Mouse (Mus musculus) liver, embryonic 13.5 days (tissue): Measurements from ENCODE around the gene Egln1. TPM values are rescaled to one million over a fixed set of nuclear protein-coding genes. Genes with fewer than 3 reads are reported as not detected.
A peak's percentile ranks its signal among the peaks of the same experiment; 100 is the strongest.

Experiments
- ATAC-seq: fragments of 200-750 bp; cut with Nextera tagmentation; 2 replicates; pipeline ENCODE4 v1.8.0; 2017; ENCODE audit warnings: low read depth, mild to moderate bottlenecking, moderate number of reproducible peaks, moderate library complexity
- DNase-seq: peaks from one replicate; pipeline ENCODE4 v3.0.0; 2022
- H3K27ac ChIP-seq: fragments of 300-500 bp; sonication (generic); 2 replicates; pipeline ENCODE4 v1.5.1; 2015; ENCODE audit warnings: moderate library complexity, mild to moderate bottlenecking, inconsistent platforms
- H3K27me3 ChIP-seq: fragments of 300-500 bp; sonication (generic); 2 replicates; pipeline ENCODE4 v1.6.1; 2015; ENCODE audit warnings: mild to moderate bottlenecking, inconsistent platforms
- H3K36me3 ChIP-seq: fragments of 300-500 bp; sonication (generic); 2 replicates; pipeline ENCODE4 v1.6.1; 2015; ENCODE audit warnings: mild to moderate bottlenecking, inconsistent platforms
- H3K4me1 ChIP-seq: fragments of 300-500 bp; sonication (generic); replicated peaks from 2 replicates; pipeline ENCODE4 v1.6.1; 2015; ENCODE audit warnings: inconsistent platforms
- H3K4me2 ChIP-seq: fragments of 300-500 bp; sonication (generic); 2 replicates; pipeline ENCODE4 v1.6.1; 2015; ENCODE audit warnings: inconsistent platforms, mild to moderate bottlenecking, moderate library complexity
- H3K4me3 ChIP-seq: fragments of 300-500 bp; sonication (generic); replicated peaks from 2 replicates; pipeline ENCODE4 v1.5.1; 2015; ENCODE audit warnings: mild to moderate bottlenecking, inconsistent platforms
- H3K9ac ChIP-seq: fragments of 300-500 bp; sonication (generic); 2 replicates; pipeline ENCODE4 v1.6.1; 2015; ENCODE audit warnings: mild to moderate bottlenecking, inconsistent platforms
- H3K9me3 ChIP-seq: fragments of 300-500 bp; sonication (generic); replicated peaks from 2 replicates; pipeline ENCODE4 v1.6.1; 2016; ENCODE audit warnings: inconsistent platforms
- WGBS: fragments of 180-500 bp; shearing (Covaris S2); methylation state at CpG from one replicate; pipeline ENCODE4 v1.1.7; 2015; ENCODE audit not compliant: insufficient replicate concordance; 5-methylcytosine and 5-hydroxymethylcytosine counted together
- polyA plus RNA-seq: library from polyadenylated mRNA; unstranded; fragments of >200 nt; fragmentation: Nextera tagmentation; extraction: Ambion mirVana; gene quantifications from 2 replicates; pipeline ENCODE4 v1.2.1, GENCODE M21; 2015

Gene Egln1
- polyA plus RNA-seq, 1 experiment from 2014 or later: 2.7 TPM

DNA sequence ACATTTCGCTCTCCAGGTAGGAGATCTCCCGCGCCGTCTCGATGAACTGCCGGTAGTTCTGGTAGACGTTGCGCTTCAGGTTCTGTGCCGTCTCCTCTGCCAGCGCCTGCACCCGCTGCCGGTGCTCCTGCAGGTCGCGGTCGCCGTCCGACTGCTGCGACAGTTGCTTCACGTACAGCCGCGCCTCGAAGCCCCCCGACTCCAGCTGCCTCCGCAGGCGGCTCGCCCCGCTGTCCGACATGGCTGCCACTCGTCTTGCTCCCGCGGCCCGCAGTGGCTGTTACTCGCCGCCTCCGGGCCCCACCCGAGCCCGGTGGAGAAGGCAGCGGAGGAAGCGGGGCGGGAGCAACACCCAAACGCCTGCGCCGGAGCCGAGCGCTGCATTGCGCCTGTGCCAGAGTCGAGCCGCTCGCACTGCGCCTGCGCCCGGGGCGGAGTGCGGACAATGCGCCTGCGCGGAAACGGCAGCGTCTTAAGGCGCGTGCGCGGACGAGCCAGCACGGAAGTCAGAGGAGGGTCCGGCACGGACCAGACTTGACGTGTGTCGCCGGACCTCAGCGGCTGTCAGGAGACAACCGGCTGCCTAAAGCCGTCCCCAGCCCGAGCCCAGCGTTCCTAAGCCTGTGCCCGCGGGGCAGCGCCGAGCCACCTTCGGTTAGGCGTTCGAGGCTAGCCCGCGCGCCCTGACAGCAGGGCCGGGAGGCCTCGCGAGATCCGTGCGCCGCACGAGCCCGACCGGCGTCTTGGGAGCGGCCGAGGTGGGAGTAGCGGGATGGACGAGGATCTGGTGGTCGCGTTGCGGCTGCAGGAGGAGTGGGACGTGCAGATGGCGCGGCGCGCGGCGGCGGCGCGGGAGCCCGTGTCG, 51.5 kb downstream of the Egln1 start, which contains the start of the genes Exoc8 and Sprtn:
Gene Exoc8, minus strand, starts transcription at position 320 of the 865 bp plus-strand sequence.
Gene Sprtn, plus strand, starts transcription at position 501 of the 865 bp plus-strand sequence.
- H3K4me3 ChIP-seq: peak within 1 kb of the TSS; percentile 92
- peak within 1 kb of the TSS; percentile 96 for H3K4me2 ChIP-seq
- peak within 1 kb of the TSS; percentile 91 for H3K27ac ChIP-seq
- WGBS: under 1% methylated on average over 114 of the region's 114 CpGs
- H3K9me3 ChIP-seq: no peaks in the 10 kb centered on the region
- no peaks in the 10 kb centered on the region for H3K27me3 ChIP-seq
- DNase-seq (peak; percentile 96), ATAC-seq (peak; percentile 94)
- H3K36me3 ChIP-seq: peaks cover 70% of the 10 kb centered on the region
- peaks cover 43% of the 10 kb centered on the region for H3K4me1 ChIP-seq
- peak within 1 kb of the TSS; percentile 94 for H3K9ac ChIP-seq

DNA sequence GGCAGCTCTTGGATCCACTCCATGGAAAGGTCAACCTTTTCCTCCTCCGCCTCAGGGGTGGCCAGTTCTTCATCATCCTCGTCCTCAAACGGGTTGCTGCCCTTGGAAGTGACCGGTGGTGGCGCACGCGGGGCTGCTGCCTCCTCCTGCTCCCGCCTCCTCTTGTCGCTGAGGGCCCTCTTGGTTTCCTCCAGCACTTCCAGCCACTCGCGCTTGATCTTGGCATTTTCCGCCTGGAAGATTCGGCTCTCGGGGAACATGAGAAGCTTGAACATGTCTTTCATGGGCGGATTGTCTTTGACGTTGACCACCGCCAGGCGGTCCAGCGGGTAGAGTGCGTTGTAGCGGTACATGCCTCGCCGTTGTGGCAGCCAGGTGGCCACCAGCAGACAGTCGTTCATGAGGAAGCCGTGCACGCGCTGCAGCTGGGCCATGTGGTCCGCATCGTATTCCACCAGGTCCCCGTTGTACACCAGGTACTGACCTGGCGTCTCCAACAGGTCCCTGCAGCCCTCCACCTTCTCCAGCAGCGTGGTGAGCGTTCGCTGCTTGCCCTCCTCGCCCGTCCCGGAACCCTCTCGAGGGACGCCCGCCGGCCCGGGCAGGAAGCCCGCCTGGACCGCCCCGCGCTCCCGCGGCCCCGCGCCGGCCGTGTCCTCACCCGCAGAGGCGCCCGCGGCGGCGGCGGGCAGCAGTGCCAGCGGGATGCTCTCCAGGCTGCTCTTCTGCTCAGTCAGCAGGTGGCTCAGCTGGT, 52.3 kb downstream of the Egln1 start:
- Histone ChIP-seq H3K4me1 (peaks cover 43% of the 10 kb centered on the region), H3K36me3 (peaks cover 64% of the 10 kb centered on the region), H3K9me3 (no peaks in the 10 kb centered on the region), H3K27ac (peak overlapping the region; percentile 91), H3K4me2 (peak overlapping the region; percentile 96), H3K27me3 (no peaks in the 10 kb centered on the region), H3K9ac (peak overlapping the region; percentile 94), H3K4me3 (peak overlapping the region; percentile 92)
- WGBS: 1% methylated on average over 60 of the region's 60 CpGs
- ATAC-seq (peak; percentile 49), DNase-seq (peak; percentile 62)

DNA sequence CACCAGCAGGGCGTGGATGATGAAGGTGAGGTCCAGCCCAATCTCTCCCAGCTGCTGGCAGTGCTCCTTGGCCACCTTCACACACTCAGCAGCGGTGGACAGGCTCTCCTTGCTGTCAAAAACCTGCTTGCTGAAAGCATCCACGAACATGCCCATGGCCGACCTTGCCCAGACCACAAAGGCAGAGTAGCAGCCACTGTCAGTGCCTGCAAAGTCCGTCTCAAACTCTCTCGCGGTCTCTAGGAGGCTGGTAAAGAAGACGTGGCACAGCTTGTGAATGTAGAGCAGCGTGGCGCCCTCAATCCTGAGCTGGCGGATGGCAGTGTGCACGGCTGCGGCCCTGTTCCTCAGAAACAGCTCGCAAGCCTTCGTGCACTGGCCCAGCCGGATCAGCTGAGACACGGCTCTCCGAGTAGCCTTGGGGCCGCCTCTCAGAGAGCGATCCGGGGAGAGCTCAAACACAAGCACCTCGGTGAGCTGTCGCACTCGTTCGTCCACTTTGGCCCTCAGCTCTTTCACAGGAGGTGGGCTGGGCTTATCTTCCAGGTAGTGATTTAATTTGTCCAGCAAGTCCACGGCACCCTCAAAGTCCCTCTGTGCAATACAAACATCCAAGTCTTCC, 53.0 kb downstream of the Egln1 start:
- Histone ChIP-seq H3K4me2 (peak overlapping the region; percentile 96), H3K27me3 (no peaks in the 10 kb centered on the region), H3K9me3 (no peaks in the 10 kb centered on the region), H3K27ac (no peak overlapping the region), H3K4me3 (peak overlapping the region; percentile 92), H3K36me3 (peaks cover 66% of the 10 kb centered on the region), H3K4me1 (peaks cover 44% of the 10 kb centered on the region), H3K9ac (peak overlapping the region; percentile 94)
- DNase-seq: no peak
- ATAC-seq: no peak
- WGBS: 83% methylated on average over 26 of the region's 26 CpGs

DNA sequence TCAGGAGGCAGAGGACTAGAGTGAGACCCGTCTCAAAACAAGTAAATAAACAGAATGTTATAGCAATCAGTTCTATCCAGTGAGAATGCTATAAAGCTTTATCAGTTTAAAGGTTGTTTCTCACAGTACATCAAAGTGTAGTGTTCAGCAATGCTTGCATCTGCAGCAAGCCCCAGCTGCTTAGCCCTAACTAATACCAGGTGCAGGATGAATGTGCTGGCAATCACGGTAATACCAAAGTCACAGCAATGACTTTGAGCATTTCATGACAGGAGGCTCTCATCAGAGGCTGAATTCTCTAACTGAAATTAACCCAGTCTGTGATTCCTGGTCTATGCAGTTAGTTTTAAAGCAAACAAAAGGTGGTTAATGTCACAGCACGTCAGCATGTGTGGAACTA, 56.5 kb downstream of the Egln1 start:
- no peak for DNase-seq
- Histone ChIP-seq H3K4me2 (no peak overlapping the region), H3K36me3 (peaks cover 78% of the 10 kb centered on the region)

DNA sequence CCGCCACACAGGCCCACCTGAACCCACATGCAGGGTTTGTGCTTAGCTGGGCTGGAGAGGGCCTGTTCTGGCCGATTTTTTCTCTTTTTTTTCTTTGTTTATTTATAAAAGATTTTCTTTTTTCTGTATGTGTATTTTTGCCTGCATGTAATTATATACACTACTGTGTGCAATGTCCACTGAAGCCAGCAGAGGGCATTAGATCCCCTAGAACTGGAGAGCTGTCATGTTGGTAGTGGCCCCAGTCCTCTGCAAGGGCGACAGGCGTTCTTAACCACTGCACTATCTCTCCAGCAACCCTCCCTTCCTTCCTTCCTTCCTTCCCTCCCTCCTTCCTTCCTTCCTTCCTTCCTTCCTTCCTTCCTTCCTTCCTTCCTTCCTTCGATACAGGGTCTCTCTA, 60.7 kb downstream of the Egln1 start:
- Histone ChIP-seq H3K9ac (no peak overlapping the region), H3K27ac (no peak overlapping the region), H3K4me3 (no peak overlapping the region), H3K36me3 (peaks cover 92% of the 10 kb centered on the region), H3K9me3 (0 out of 2 replicates have a peak, but pooled peaks cover 7% of the 10 kb centered on the region), H3K27me3 (no peaks in the 10 kb centered on the region), H3K4me2 (no peak overlapping the region), H3K4me1 (peaks cover 7% of the 10 kb centered on the region)
- WGBS: 83% methylated on average over 5 of the region's 5 CpGs
- DNase-seq: no peak
- ATAC-seq: no peak

More for the DNA sequence above, 56.5 kb downstream of the Egln1 start:
- 74% methylated on average over 3 of the region's 3 CpGs for WGBS
- H3K27me3 ChIP-seq: no peaks in the 10 kb centered on the region
- H3K4me3 ChIP-seq: no peak overlapping the region
- ATAC-seq: no peak
- no peak overlapping the region for H3K9ac ChIP-seq
- H3K27ac ChIP-seq: no peak overlapping the region
- 0 out of 2 replicates have a peak, but pooled peaks cover 6% of the 10 kb centered on the region for H3K9me3 ChIP-seq
- H3K4me1 ChIP-seq: peaks cover 35% of the 10 kb centered on the region

DNA sequence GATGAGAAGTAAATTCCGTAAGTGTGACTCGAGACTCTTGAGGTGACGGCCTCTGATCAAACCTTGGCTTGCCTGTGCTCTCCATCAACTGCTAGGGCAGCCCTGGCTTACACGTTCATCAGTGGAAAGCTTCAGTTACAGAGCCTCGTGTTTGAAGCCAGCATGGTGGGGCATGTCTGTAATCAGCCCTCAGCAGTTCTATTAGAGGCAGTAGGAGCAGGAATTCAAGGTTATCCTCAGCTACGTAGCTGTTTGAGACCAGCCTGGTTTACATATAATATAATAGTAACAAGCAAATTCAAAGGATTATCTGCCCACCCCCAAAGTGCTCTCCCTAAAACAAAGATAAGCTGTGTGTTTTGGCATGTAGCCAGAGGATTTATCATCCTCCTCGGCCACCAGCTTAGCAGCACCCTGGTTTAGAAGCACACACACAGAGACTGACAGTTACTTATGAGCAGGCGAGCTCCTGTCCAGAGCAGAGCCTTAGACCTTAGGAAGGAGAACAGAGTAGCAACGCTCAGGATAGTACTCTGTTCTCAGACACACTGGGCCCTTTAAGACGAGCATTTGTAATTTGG, 70.1 kb downstream of the Egln1 start:
- no peak overlapping the region for H3K4me3 ChIP-seq
- 62% methylated on average over 10 of the region's 10 CpGs for WGBS
- H3K4me2 ChIP-seq: no peak overlapping the region
- H3K4me1 ChIP-seq: peaks cover 10% of the 10 kb centered on the region
- no peaks in the 10 kb centered on the region for H3K9me3 ChIP-seq
- H3K9ac ChIP-seq: no peak overlapping the region
- DNase-seq (no peak), ATAC-seq (peak; percentile 66)
- no peaks in the 10 kb centered on the region for H3K27me3 ChIP-seq
- no peak overlapping the region for H3K27ac ChIP-seq
- H3K36me3 ChIP-seq: peaks cover 95% of the 10 kb centered on the region

DNA sequence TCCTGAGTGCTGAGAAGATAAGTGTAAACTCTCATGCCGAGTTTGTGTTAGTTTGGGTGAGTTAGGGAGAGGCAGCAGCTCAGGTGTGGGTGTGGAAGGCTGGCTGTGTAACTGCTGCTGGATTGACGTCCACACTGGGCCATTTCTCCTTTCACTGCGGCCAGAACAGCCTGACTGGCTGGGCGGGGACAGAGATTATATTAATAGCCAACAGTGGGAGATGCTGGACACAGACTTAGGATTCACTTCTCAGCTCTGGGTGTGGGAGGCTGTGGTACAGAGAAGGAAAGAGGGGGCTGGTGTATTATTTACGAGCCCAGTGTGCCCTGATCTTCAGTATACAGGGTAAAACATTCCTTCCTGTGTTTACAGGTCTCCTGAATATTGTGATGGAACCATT, 71.0 kb downstream of the Egln1 start:
- H3K36me3 ChIP-seq: peaks cover 95% of the 10 kb centered on the region
- no peak for ATAC-seq
- H3K9ac ChIP-seq: no peak overlapping the region
- no peak overlapping the region for H3K4me2 ChIP-seq
- H3K27ac ChIP-seq: no peak overlapping the region
- no peaks in the 10 kb centered on the region for H3K9me3 ChIP-seq
- no peak for DNase-seq
- no peaks in the 10 kb centered on the region for H3K27me3 ChIP-seq
- peaks cover 10% of the 10 kb centered on the region for H3K4me1 ChIP-seq
- WGBS: 74% methylated on average over 5 of the region's 5 CpGs
- no peak overlapping the region for H3K4me3 ChIP-seq

DNA sequence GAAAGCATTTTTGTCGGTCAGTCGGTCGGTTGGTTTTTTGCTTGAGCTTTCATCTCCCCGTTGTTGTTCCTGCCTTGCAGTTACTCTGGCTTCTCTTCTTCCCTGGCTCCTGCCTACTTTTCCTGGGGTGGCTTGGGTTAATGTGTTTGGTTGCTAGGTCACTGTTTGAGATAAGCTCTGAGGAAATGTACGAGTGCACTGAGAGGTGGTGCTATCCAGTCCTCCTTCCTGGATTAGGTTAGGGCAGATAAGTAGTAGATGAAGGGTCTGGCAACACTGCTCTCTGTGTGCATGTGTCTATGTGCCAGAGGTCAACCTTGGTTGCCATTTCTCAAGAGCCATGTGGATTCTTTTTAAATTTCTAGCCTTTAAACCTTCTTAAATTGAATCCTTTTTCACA, 76.4 kb downstream of the Egln1 start:
- no peak overlapping the region for H3K4me3 ChIP-seq
- H3K9ac ChIP-seq: no peak overlapping the region
- no peak overlapping the region for H3K27ac ChIP-seq
- DNase-seq (no peak), ATAC-seq (no peak)
- no peaks in the 10 kb centered on the region for H3K27me3 ChIP-seq
- 56% methylated on average over 5 of the region's 5 CpGs for WGBS
- peaks cover 73% of the 10 kb centered on the region for H3K36me3 ChIP-seq
- no peak overlapping the region for H3K4me2 ChIP-seq
- H3K4me1 ChIP-seq: peaks cover 7% of the 10 kb centered on the region; the same call in 1 of the 2 replicates
- no peaks in the 10 kb centered on the region for H3K9me3 ChIP-seq

DNA sequence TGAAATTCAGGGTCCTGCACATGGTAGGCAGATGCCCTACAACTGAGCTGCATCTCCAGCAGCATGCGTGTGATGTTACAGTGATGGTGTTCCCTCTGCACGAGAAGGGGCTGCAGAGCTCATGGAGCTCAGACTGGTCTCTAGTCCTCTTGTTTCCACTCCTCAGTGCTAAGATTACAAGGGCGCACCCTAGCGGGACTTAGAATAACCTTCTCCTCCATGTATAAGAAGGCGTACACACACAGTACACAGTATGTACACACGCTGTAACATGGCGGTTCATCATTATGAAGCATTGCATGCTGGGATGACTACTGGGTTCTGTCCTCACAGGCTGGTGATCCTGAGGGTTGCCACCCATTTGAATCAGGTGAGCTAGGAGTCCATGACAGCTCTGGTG, 77.0 kb downstream of the Egln1 start:
- Histone ChIP-seq H3K27me3 (no peaks in the 10 kb centered on the region), H3K27ac (no peak overlapping the region), H3K9me3 (no peaks in the 10 kb centered on the region), H3K9ac (no peak overlapping the region), H3K4me2 (no peak overlapping the region), H3K36me3 (peaks cover 67% of the 10 kb centered on the region), H3K4me3 (no peak overlapping the region), H3K4me1 (peaks cover 11% of the 10 kb centered on the region)
- WGBS: 87% methylated on average over 7 of the region's 7 CpGs
- DNase-seq: no peak
- no peak for ATAC-seq

DNA sequence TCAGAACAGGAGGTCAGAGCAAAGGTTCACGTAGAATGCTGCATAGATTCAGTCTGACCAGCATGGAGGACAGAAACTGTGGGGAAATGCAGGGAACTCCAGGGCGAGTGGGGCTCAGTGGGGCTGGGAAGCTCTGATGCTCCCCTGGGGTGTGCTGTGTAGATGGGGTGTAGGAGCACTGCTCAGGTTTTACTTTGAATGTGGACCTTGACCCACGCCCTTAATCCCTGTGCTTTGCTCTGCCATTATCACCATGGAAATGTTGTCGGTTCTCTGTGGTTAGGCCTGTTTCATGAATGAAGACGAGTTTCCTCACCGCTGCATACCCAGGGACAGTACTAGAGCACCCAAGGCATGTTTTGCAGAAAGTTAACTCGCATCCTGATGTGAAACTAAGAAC, 77.7 kb downstream of the Egln1 start:
- Histone ChIP-seq H3K4me3 (no peak overlapping the region), H3K9ac (no peak overlapping the region), H3K4me1 (peaks cover 17% of the 10 kb centered on the region), H3K36me3 (peaks cover 61% of the 10 kb centered on the region), H3K9me3 (no peaks in the 10 kb centered on the region), H3K27ac (no peak overlapping the region), H3K27me3 (no peaks in the 10 kb centered on the region), H3K4me2 (no peak overlapping the region)
- 80% methylated on average over 7 of the region's 7 CpGs for WGBS
- ATAC-seq (no peak), DNase-seq (no peak)

DNA sequence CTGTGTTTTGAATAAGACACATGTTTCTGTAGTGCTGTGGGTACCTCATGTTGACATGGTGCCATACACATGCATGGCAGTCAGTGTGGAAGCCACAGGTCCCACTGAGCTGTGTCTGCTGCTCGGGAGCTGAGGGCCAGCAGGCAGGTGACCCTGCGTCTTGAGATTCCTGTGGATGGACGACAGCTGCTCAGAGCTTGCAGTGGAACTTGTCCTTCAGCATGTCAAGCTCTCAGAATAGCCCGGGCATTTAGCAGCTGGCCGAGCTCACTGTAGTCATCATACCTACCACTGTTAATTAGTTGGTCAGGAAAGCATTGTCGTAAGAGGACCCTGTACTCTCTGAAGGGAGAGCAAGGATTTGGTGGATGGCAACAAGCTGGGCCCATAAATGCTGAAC, 79.4 kb downstream of the Egln1 start:
- Histone ChIP-seq H3K36me3 (peaks cover 48% of the 10 kb centered on the region), H3K27ac (no peak overlapping the region), H3K4me1 (peaks cover 34% of the 10 kb centered on the region), H3K27me3 (no peaks in the 10 kb centered on the region), H3K4me3 (no peak overlapping the region), H3K4me2 (no peak overlapping the region), H3K9me3 (no peaks in the 10 kb centered on the region), H3K9ac (no peak overlapping the region)
- no peak for ATAC-seq
- DNase-seq: no peak
- WGBS: 75% methylated on average over 6 of the region's 6 CpGs
